Mouse (Mus musculus): Measurements from ENCODE around the gene Irf4. TPM values are rescaled to one million over a fixed set of nuclear protein-coding genes. Genes with fewer than 3 reads are reported as not detected.

The Irf4 gene
- total and polyA plus RNA-seq, 2 experiments from 2014 or later = 0.03 TPM; not detected in 1

DNA sequence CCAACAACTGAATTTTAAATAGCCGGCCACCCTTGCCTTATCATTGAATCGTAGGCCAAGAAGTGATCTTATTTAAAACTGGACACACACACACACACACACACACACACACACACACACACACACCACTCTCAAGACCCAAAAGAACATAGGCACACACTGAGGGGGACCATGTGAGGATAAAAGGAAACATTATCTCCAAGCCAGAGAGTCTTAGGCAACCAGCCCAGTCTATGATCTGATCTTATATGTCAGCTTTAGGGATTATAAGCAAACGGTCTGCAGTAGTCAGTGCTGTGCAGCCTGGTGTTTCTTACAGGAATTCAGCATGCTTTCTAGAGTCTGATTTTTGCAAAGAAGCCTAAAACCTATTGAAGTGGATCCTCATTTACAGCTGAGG lies 43.7 kb downstream of the Irf4 start:
- 16% methylated on average over 3 of the region's 3 CpGs for WGBS
- Histone ChIP-seq H3K4me2 (ENCODE audit: low read depth, low read length) (no peak overlapping the region), H3K4me3 (ENCODE audit: low read depth, low read length) (no peak overlapping the region)

DNA sequence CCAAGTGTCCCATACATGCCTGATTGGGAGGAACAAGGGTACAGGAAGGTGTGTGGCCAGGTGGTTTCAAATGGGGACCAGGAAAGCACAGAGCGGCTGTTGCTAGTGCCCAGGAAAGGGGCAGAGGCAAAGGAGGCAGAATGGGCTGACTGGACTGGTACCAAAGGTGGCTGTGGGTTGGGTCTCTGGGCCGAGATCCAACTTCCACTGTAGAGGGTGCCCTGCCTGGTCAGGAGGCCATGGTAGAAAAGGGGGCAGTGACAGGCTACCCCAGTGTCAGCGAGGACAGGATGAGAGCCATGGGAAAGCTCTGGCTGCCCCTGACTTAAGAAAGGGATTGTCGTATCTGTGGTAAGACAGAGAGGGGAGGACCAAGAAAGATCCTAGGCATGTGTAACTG lies 44.2 kb downstream of the Irf4 start:
- 75% methylated on average over 4 of the region's 4 CpGs for WGBS
- H3K4me2 ChIP-seq (ENCODE audit: low read depth, low read length) = no peak overlapping the region
- ATAC-seq (ENCODE audit: insufficient read depth, low read depth) (no peak), DNase-seq (ENCODE audit: low spot score) (no peak)
- no peaks in the 10 kb centered on the region for H3K9me3 ChIP-seq (replicated peaks; ENCODE audit: control insufficient read depth, low read length)
- no peaks in the 10 kb centered on the region for H3K4me1 ChIP-seq (ENCODE audit: control insufficient read depth, insufficient read depth)
- H3K36me3 ChIP-seq (replicated peaks; ENCODE audit: control insufficient read depth, insufficient read depth, low read length) = no peaks in the 10 kb centered on the region
- no peak overlapping the region for H3K9ac ChIP-seq (replicated peaks; ENCODE audit: low read depth, low read length)
- no peak for TF ChIP-seq CTCF (IDR thresholded peaks at IDR 0.05; ENCODE audit: low read depth)
- no peak for TF ChIP-seq EP300 (IDR thresholded peaks at IDR 0.05; ENCODE audit: low read depth)
- no peak overlapping the region for H3K4me3 ChIP-seq (ENCODE audit: low read depth, low read length)
- H3K27ac ChIP-seq (ENCODE audit: low read depth) = no peak overlapping the region
- H3K27me3 ChIP-seq (ENCODE audit: control insufficient read depth, insufficient read depth, low read length) = no peaks in the 10 kb centered on the region

More for the DNA sequence above, 43.7 kb downstream of the Irf4 start:
- Histone ChIP-seq H3K4me1 (ENCODE audit: control insufficient read depth, insufficient read depth) (no peaks in the 10 kb centered on the region), H3K9ac (replicated peaks; ENCODE audit: low read depth, low read length) (no peak overlapping the region), H3K27me3 (ENCODE audit: control insufficient read depth, insufficient read depth, low read length) (no peaks in the 10 kb centered on the region), H3K9me3 (replicated peaks; ENCODE audit: control insufficient read depth, low read length) (no peaks in the 10 kb centered on the region), H3K27ac (ENCODE audit: low read depth) (no peak overlapping the region), H3K36me3 (replicated peaks; ENCODE audit: control insufficient read depth, insufficient read depth, low read length) (no peaks in the 10 kb centered on the region)
- DNase-seq (ENCODE audit: low spot score) (no peak), ATAC-seq (ENCODE audit: insufficient read depth, low read depth) (no peak)
- TF ChIP-seq EP300 (IDR thresholded peaks at IDR 0.05; ENCODE audit: low read depth) = no peak
- TF ChIP-seq CTCF (IDR thresholded peaks at IDR 0.05; ENCODE audit: low read depth) = no peak

DNA sequence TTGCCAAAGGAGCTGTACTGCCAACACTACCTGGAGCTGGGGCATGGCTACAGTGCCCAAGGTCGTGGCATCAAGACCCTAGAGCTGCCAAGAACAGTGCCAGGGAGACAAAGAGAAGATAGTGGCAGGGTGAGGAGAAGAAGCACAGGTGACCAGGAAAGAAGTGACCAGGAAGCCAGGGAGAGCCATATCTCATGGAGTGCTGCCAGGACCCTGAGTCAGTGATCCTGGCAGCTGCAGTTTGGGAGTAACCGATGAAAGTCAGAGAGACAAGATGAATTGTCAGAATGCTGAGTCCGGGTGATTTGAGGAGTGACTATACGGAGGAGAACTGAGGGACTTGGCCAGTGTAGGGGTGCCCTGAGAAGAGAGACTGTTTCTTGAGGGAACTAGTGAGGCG lies 44.6 kb downstream of the Irf4 start:
- 48% methylated on average over 5 of the region's 5 CpGs for WGBS
- H3K4me1 ChIP-seq (ENCODE audit: control insufficient read depth, insufficient read depth) = no peaks in the 10 kb centered on the region
- no peak overlapping the region for H3K27ac ChIP-seq (ENCODE audit: low read depth)
- no peak for TF ChIP-seq CTCF (IDR thresholded peaks at IDR 0.05; ENCODE audit: low read depth)
- no peak for TF ChIP-seq EP300 (IDR thresholded peaks at IDR 0.05; ENCODE audit: low read depth)
- ATAC-seq (ENCODE audit: insufficient read depth, low read depth) = no peak
- no peaks in the 10 kb centered on the region for H3K27me3 ChIP-seq (ENCODE audit: control insufficient read depth, insufficient read depth, low read length)
- H3K4me3 ChIP-seq (ENCODE audit: low read depth, low read length) = no peak overlapping the region
- H3K9me3 ChIP-seq (replicated peaks; ENCODE audit: control insufficient read depth, low read length) = no peaks in the 10 kb centered on the region
- no peak overlapping the region for H3K9ac ChIP-seq (replicated peaks; ENCODE audit: low read depth, low read length)
- no peaks in the 10 kb centered on the region for H3K36me3 ChIP-seq (replicated peaks; ENCODE audit: control insufficient read depth, insufficient read depth, low read length)
- H3K4me2 ChIP-seq (ENCODE audit: low read depth, low read length) = no peak overlapping the region
- DNase-seq (ENCODE audit: low spot score) = no peak

DNA sequence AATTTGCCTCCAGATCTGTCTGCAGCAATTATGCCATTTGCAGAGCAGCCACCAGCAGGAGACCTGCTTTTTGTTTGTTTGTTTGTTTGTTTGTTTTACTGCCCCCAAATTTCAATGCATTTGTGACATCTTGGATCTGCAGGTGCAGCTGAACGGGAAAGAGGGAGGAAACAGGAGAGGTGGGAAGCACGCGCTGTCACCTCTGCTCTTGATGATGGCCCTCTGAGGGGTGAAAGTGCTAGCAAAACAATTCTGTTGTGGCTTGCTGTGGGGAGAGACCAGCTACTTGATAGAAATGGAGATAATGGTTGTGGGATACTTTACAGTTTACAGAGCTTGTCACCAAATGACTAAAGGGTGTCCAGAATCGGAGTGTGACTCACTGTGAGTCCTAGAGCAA lies 46.9 kb downstream of the Irf4 start:
- WGBS = 84% methylated on average over 4 of the region's 4 CpGs
- no peak for ATAC-seq (ENCODE audit: insufficient read depth, low read depth)

DNA sequence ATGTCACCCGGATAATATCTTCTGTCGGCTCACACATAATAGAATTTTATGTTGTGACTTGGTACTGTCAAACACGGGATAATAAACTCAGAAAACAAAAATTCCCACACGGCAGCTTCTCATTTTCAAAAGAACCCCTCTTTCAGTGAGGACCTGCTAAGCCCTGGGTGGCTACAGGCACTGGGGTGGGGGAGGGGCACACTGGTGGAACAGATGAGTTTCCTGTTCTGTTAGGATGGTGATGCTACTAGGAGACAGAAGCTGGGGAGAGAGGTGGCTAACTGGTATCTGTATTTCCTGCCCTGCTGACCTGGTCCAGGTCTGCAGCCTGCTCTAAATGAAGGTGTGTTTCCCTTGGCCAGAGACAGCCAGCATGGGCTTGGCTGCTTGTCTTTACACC lies 52.9 kb downstream of the Irf4 start:
- DNase-seq (ENCODE audit: low spot score) (no peak), ATAC-seq (ENCODE audit: insufficient read depth, low read depth) (no peak)
- Histone ChIP-seq H3K36me3 (replicated peaks; ENCODE audit: control insufficient read depth, insufficient read depth, low read length) (no peaks in the 10 kb centered on the region), H3K27ac (ENCODE audit: low read depth) (no peak overlapping the region), H3K27me3 (ENCODE audit: control insufficient read depth, insufficient read depth, low read length) (no peaks in the 10 kb centered on the region), H3K9ac (replicated peaks; ENCODE audit: low read depth, low read length) (no peak overlapping the region), H3K4me2 (ENCODE audit: low read depth, low read length) (no peak overlapping the region), H3K4me1 (ENCODE audit: control insufficient read depth, insufficient read depth) (no peaks in the 10 kb centered on the region), H3K9me3 (replicated peaks; ENCODE audit: control insufficient read depth, low read length) (no peaks in the 10 kb centered on the region), H3K4me3 (ENCODE audit: low read depth, low read length) (no peak overlapping the region)
- no peak for TF ChIP-seq CTCF (IDR thresholded peaks at IDR 0.05; ENCODE audit: low read depth)
- no peak for TF ChIP-seq EP300 (IDR thresholded peaks at IDR 0.05; ENCODE audit: low read depth)
- 72% methylated on average over 4 of the region's 4 CpGs for WGBS

More for the DNA sequence above, 46.9 kb downstream of the Irf4 start:
- no peaks in the 10 kb centered on the region for H3K9me3 ChIP-seq (replicated peaks; ENCODE audit: control insufficient read depth, low read length)
- no peak overlapping the region for H3K4me3 ChIP-seq (ENCODE audit: low read depth, low read length)
- no peak overlapping the region for H3K27ac ChIP-seq (ENCODE audit: low read depth)
- H3K36me3 ChIP-seq (replicated peaks; ENCODE audit: control insufficient read depth, insufficient read depth, low read length) = no peaks in the 10 kb centered on the region
- no peak overlapping the region for H3K9ac ChIP-seq (replicated peaks; ENCODE audit: low read depth, low read length)
- H3K4me2 ChIP-seq (ENCODE audit: low read depth, low read length) = no peak overlapping the region
- no peaks in the 10 kb centered on the region for H3K27me3 ChIP-seq (ENCODE audit: control insufficient read depth, insufficient read depth, low read length)
- no peak for TF ChIP-seq CTCF (IDR thresholded peaks at IDR 0.05; ENCODE audit: low read depth)
- TF ChIP-seq EP300 (IDR thresholded peaks at IDR 0.05; ENCODE audit: low read depth) = no peak
- DNase-seq (ENCODE audit: low spot score) = no peak
- H3K4me1 ChIP-seq (ENCODE audit: control insufficient read depth, insufficient read depth) = no peaks in the 10 kb centered on the region

DNA sequence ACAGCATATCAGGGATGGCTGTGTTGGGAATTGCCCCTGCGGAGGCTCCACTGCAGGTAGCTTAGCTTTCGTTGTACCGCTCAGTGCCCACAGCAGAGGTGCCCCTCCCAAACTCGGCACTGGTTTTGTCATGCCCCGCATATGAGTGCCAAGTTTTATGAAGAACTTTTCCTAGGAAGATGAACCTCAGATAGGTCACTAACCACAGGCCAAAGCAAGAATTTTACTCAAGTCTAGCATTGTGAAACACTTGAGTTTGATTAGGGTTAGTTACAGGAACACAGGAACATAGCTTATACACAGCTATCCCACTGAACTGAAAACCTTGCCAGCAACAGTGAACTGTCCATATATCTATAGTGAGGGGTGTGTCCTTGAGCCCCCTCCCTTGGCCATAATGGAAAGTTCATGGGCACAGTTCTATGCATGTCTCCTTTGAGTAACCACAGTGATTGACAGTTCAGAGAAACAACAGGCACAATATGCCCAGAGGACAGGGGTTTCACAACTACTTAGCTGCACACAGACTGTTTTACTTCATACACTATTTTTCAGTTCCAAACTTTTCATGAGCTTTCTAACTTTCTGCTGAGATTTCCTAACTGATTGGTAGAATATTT lies 53.4 kb downstream of the Irf4 start:
- H3K4me2 ChIP-seq (ENCODE audit: low read depth, low read length) = no peak overlapping the region
- ATAC-seq (ENCODE audit: insufficient read depth, low read depth) = no peak

More for the DNA sequence above, 53.4 kb downstream of the Irf4 start:
- TF ChIP-seq EP300 (IDR thresholded peaks at IDR 0.05; ENCODE audit: low read depth) = no peak
- no peak for TF ChIP-seq CTCF (IDR thresholded peaks at IDR 0.05; ENCODE audit: low read depth)
- no peaks in the 10 kb centered on the region for H3K9me3 ChIP-seq (replicated peaks; ENCODE audit: control insufficient read depth, low read length)
- no peak for DNase-seq (ENCODE audit: low spot score)
- H3K9ac ChIP-seq (replicated peaks; ENCODE audit: low read depth, low read length) = no peak overlapping the region
- no peak overlapping the region for H3K27ac ChIP-seq (ENCODE audit: low read depth)
- H3K27me3 ChIP-seq (ENCODE audit: control insufficient read depth, insufficient read depth, low read length) = no peaks in the 10 kb centered on the region
- WGBS = 88% methylated on average over 5 of the region's 5 CpGs
- no peaks in the 10 kb centered on the region for H3K4me1 ChIP-seq (ENCODE audit: control insufficient read depth, insufficient read depth)
- no peaks in the 10 kb centered on the region for H3K36me3 ChIP-seq (replicated peaks; ENCODE audit: control insufficient read depth, insufficient read depth, low read length)
- H3K4me3 ChIP-seq (ENCODE audit: low read depth, low read length) = no peak overlapping the region
